Mouse (Mus musculus): Measurements from ENCODE around the gene Kpna4.
"Not testable (repeated sequence)": the region's sequence is repeated elsewhere in the genome, so short reads cannot be mapped to it uniquely, and the experiment has no call there.

Kpna4 gene

GRCm38 (mm10) chr3:69094456-69094855 lies 32.5 kb downstream of the Kpna4 start:
- no peak for DNase-seq

DNA sequence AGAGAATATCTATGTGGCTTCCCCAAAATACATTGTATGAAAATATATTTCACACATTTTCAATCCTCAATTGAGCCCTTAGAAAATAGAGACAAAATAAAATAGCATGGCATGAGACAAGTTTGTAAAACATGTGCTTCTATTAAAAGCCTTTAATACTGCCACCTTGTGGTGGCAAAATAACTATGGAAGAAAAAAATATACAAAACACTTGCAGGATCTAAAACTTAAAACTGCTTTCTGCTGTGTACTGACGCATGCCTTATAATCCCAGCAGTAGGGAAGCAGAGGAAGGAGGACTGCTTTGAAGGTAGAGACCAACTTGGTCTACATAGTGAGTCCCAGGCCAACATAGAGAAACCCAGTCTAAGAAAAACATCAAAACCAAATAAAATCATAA lies 62.9 kb downstream of the Kpna4 start:
- DNase-seq = no peak

DNA sequence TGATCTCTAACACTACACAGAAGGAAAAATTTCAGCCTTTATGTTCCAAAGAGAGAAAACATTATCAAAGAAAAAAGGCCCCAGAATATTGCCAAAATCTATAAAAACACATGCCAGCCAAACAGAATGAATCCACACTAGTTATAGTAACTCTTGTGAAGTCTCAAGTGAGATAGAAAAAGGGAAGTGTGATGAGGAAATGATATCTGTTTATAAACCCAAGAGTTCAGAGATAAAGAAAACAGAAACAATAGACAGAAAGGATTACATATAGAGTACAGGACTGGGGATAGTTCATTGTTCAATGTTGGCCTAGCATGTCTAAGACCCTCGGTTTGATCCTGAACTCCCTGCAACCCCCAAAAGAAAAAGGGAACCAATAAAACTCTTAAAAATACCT lies 64.1 kb downstream of the Kpna4 start:
- no peak for DNase-seq

DNA sequence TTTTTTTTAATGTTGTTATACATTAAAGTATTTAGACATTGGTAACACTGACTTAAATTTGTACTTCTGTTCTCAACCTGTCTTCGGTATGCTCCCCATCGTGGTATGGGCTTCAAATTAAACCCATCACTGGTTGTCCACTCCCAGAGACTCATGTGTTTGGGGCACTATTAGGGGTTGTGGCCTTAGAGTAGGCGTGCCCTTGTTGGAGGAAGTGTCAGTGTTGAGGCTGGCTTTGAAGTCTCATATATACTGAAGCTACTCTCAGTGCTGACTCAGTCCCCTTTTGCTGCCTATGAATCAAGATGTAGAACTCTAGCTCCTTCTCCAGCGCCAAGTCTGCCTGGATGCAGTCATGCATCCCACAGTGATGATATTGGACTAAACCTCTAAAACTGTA lies 66.2 kb downstream of the Kpna4 start:
- no peak for DNase-seq

- no peak for DNase-seq
Observed at GRCm38 (mm10) chr3:69055871-69056270, 71.0 kb downstream of the Kpna4 start.

DNA sequence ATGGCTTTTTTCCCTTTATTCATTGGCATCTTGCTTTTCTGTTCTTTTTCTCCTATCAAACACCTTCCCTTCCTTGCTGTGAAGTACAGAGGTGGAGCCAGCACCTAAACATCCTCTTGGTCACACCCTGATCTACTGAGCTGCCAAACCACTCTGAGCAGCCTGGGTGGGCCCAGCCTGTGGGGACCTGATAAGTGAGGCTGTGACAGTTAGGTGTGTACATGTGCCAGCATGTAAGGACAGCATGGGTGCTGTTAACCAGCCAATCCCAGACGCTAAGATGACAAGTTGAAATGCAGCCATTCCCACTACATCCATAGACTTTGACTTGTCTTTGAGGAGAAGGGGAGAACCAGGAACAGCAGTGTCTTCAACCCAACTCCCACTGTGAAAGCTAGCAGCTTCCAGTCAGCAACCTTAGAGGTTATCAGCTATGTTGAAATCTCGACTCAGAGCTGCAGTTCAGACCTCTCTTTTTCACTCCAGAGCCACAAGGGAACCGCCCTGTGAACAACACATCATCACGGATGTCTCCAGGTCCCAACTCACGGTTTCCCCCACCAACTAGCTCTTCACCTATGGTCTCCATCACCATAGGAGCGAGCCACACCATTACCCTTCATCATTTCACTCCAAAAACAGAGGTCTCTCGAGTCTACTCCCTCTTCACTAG lies 72.0 kb downstream of the Kpna4 start:
- DNase-seq = no peak

- no peak for DNase-seq
Observed at GRCm38 (mm10) chr3:69051894-69052293, 75.0 kb downstream of the Kpna4 start.

GRCm38 (mm10) chr3:69049011-69049410 lies 77.9 kb downstream of the Kpna4 start:
- no peak for DNase-seq

- DNase-seq = no peak
Observed at GRCm38 (mm10) chr3:69047684-69048083, 79.2 kb downstream of the Kpna4 start.

DNA sequence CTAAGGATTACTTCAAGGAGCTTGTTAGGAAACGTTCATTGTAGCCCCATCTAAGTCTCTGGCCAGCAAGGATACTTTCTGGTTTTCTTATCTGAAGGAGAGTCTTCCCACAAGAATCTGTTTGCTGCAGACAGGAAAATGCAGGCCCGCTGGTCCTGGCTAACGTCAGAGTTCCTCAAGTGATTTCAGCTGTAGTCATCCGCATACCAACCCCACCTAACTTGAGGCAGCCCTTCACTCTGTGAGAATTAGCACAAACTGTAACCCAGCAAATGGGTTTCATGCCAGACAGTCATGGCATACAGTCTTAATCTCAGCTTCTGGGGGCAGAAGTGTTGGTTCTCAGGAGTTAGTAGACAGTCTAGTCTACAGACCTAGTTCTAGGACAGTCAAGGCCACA lies 80.4 kb downstream of the Kpna4 start:
- no peak for DNase-seq

- DNase-seq = no peak
Observed at GRCm38 (mm10) chr3:69045750-69046149, 81.2 kb downstream of the Kpna4 start.

GRCm38 (mm10) chr3:69045400-69045703 lies 81.6 kb downstream of the Kpna4 start:
- DNase-seq = no peak

DNA sequence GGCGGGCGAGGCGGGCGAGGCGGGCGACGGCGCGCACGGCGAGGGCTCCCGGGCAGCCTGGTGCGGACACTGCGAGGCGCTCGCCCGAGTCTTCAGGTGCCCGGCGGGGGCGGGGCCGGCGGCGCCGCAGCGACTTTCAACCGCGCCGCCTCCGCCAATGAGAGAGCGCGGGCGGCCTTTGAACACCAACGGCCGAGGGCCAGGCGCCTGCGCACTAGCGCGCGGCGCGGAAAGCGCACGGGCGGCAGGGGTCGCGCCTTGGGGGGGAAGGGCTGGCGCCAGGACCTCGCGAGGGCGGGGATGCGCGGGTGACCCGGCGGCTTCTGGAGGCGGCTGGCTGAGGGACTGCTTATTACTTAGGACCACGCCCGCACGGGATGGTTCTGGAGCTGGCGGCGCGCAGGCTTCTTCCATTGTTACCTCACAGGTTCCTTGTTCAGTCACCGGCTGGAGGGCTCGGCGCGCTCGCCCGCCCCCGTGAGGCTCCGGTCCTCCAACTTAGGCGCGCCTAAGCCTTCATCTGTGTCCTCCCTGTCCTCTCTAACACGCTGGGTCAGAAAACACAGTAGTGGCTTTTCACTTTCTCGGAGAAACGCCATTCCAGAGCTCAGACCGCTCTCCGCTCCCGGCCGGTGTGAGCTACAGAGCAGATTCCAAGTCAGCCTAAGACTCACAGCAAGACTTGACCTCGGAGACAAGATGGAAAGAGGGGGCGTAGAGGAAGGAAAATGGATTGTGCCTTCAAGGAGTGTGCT lies 82.1 kb downstream of the Kpna4 start, which contains the start of gene Trim59:
Gene Trim59, minus strand, starts transcription at position 111 of the 755 bp plus-strand sequence.
- DNase-seq = peak; percentile 87

DNA sequence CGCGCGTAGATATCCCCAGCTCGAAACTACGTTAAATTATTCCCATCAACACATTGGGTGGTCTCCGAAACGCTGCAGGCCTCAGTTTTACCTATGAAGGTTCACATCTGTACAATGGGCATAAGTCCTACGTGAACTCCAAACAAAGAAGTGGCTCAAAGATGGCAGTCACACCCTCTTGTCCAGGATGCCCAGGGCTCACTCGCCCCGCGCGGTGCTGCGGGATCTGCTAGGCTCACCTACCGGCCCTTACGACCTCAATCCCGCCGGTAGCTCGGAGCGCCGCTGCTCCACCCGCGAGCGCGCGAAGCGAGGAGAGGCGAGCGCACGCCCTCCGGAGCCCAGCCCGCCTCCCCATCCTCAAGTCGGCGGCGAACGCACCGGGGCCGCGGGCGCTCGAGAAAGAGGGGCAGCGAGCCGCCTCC lies 82.7 kb downstream of the Kpna4 start:
- no peak for DNase-seq

GRCm38 (mm10) chr3:69041298-69041697 lies 85.6 kb downstream of the Kpna4 start:
- no peak for DNase-seq

DNA sequence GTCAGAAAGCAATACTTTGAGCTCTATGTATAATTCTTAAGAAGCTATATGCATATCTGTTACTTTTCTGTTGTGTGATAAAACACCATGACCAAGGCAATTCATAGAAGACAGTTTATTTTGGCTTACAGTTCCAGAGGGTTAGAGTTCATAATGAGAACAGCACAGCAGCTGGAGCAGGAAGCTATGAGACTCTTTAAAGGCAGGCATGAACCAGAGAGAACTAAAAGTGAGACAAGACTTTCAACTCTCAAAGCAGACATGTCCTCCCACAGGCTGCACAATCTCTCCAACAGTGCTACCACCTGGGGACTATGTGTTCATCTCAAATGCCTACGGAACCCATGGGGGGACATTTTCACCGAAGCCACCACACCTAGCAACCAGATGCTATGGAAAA lies 86.8 kb downstream of the Kpna4 start:
- no peak for DNase-seq

DNA sequence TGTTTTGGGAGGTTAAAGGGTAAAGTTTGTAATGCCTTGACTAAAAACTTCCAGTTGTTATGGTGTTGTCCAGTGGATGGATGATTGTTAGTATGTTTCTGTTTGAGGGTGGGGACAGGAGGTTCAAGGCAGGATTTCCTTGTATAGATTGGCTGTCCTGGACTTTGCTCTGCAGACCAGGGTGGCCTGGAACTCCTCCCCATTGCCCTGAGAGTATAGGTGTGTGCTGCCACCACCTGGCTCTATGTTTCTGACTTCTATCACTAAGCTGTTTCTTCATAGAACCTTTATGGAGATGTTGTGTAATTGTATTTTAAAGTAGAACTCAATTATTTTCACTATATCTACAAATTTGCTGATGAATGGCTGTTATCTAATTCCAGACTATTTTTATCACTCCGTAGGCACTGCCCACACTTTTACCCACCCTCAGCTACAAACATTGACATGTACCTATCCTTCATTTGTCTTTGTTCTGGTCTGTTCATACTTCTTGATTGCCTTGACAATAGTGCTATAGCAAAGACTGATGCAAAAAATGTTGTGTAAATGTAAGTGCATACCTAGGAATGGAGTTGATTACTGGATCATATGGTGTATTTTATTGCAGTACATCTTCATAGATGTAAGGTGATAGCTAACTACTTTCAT lies 100.7 kb downstream of the Kpna4 start:
- DNase-seq = no peak

GRCm38 (mm10) chr3:69020764-69021163 lies 106.1 kb downstream of the Kpna4 start:
- DNase-seq = no peak

GRCm38 (mm10) chr3:69020285-69020684 lies 106.6 kb downstream of the Kpna4 start:
- no peak for DNase-seq

DNA sequence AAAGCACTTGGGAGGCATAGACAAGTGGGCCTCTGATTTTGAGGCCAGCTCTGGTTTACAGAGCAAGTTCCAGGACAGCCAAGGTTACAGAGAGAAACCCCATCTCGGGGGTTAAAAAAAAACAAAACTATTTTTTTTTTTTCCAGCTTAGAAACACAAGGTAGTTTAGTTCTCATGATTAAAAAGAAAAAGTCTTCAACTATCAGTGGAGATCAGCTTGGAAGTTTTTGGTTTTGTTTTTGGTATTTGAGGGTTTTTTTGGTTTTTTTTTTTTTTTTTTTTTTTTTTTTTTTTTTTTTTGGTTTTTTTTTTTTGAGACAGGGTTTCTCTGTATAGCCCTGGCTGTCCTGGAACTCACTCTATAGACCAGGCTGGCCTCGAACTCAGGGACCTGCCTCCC lies 108.3 kb downstream of the Kpna4 start:
- not testable (repeated sequence) for DNase-seq

DNA sequence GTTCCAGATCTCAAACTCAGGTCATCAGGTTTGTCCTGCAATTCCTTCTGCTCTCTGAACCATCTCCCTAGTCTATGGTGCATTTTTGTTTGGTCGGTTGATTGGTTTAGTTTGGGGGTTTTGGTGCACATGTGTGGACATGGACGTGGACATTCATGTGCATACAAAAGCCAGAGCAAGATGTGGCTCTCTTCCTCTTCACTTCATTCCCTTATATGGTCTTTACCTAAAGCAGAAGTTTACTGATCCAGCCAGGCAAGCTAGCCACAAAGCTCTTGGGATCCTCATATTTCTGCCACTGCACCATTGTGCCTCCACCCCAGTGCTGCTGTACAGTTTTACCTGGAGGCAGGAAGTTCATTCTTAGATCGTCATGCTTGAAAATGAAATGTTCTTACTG lies 109.7 kb downstream of the Kpna4 start:
- DNase-seq = no peak

Measured in lung, postnatal 14 days (tissue).